Mouse (Mus musculus): ENCODE data around the gene Hepacam2. TPM values are rescaled to one million over a fixed set of nuclear protein-coding genes. Genes with fewer than 3 reads are reported as not detected.

The Hepacam2 gene
- polyA plus RNA-seq, 1 experiment from 2014 or later = 1.5 TPM

Other genes with a start within 250 kb of the Hepacam2 start
- gene Samd9l, start 98.7 kb downstream of the Hepacam2 start, polyA plus RNA-seq (2015; fragmentation: Nextera tagmentation; extraction: Ambion mirVana) = 2.0 and 2.3 TPM in 2 replicates
- gene Vps50, start 84 bp upstream of the Hepacam2 start, polyA plus RNA-seq (2015; fragmentation: Nextera tagmentation; extraction: Ambion mirVana) = 26.0 and 26.5 TPM in 2 replicates